Mouse (Mus musculus): ENCODE results near the gene Dop1b.

DNA sequence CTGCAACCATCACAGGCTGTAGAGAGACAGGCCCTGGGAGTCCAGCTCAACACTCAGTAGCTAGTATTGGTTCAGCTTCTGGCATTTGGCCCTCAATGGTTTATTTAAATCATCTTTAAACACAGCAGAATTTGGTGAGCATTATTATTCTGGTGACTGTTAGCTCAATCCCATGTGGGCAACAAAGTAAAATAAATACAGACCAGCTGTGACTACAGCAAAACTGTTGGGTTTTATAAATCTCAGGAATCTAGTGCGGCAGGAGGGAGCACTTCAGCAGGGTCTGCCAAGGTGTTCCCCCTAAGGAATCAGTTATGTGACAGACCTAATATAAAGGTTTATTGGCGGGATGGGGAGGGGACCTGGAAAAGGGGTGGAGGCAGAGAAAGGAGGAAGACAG, 19.0 kb upstream of the Dop1b start:
- TF ChIP-seq ETS1 (conservative IDR thresholded peaks at IDR 0.05; ENCODE audit: low read depth, low read length) (no peak), CTCF (conservative IDR thresholded peaks at IDR 0.05 in 1 of 2, IDR thresholded peaks at IDR 0.05 in 1 of 2; ENCODE audit: low read depth in 2 of 2, low read length in 2 of 2) (no peak)
